Mouse (Mus musculus) ovary, postnatal 10 days (tissue): Measurements from ENCODE around the gene Shroom3.

Experiments
- DNase-seq: peaks from one replicate; pipeline ENCODE4 v3.0.0; 2022; ENCODE audit warnings: low spot score

Gene Shroom3

GRCm38 (mm10) chr5:92751488-92751887 is 68.3 kb downstream of the Shroom3 start:
- no peak for DNase-seq

GRCm38 (mm10) chr5:92755241-92755775 is 72.1 kb downstream of the Shroom3 start:
- no peak for DNase-seq

DNA sequence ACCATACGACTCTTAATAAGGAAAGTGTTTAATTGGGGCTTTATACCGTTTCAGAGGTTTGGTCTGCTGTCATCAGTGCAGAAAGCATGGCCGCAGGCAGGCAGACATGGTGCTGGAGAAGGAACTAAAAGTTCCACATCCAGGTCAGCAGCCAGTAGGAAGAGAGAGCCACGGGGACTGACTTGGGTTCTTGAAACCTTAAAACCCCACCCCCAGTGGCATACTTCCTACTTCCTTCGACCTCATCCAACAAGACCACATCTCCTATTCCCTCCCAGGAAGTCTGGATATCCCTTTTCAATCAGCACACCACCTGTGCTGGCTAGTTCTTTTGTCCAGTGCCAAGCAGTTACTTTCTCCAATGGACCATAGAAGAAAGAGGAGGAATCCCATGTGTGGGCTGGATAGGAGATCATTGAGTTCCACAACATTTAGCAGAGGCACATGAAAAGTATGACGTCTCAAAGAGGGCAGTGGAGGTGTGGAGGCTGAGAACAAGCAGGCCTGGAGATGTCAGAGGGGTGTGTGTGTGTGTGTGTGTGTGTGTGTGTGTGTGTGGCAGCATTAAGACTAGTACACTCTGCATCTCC is 76.0 kb downstream of the Shroom3 start:
- DNase-seq, result no peak

GRCm38 (mm10) chr5:92760542-92760941 is 77.3 kb downstream of the Shroom3 start:
- DNase-seq, result no peak

DNA sequence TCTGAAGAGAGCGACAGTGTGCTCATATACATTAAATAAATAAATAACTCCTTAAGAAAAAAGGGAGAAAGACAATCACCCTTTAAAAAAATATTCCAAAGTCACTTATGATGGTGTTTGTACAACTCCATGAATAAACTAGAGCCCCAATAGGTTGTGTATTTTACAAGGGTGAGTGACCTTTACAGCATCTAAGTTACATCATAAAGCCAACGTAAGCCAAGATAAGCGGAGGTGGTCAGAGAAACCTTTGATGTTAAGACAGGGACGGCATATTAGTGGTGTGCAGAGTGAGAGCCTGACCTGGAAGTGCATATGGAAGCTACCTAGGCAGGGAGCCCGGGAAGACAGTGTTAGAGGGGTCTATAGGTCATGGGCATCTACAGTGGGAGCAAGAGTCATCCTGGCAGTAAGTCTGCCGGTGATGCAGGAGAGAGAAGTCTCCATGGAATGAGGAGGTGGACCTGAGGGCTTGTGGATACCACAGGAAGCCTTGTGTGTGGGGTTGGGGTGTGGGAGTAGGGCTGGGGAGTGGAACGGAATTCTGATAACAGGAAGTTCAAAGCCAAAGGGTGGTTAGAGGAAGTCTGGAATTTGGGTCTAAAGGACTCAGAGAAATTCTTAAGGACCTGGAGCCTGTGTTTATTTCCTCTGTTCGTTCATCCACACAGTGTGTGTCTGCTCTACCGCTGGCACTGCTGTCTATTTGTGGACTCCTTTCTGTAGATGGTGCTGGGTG is 78.5 kb downstream of the Shroom3 start:
- no peak for DNase-seq

DNA sequence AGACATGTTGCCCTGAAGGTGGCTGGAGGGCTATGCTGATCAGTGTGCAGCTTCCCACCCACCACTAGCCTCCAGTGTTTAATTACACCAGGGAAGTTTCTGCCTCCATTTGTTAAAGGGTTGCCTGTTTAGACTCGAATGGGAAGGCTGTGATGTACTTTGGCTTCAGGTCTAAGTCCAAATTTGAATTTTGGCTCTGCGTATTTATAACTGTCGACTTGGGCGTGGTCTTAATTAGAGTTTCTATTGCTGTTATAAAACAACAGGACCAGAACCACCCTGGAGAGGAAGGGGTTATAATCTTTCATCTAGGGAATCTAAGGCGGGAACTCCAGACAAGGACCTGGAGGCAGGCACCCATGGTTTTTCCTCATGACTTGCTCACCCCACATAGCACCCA is 79.2 kb downstream of the Shroom3 start:
- no peak for DNase-seq

DNA sequence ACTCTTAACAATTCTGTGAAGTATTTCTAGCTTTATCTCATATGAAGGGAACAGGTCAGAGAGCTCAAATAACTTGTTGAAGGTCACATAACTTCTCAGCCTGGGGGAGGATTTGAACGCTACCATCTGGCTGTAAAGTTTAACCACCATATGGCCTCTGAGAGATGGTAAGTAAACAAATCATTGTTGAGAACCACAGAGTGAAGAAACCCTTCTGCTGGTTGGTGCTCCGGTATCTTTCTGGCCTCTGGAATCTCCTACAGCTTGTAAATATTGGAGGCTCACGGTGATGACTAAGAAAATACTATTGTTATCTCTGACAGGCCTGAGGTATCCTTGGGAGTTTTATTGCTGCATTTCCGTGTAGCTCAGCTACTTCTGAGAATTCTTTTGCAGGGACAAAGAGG is 80.3 kb downstream of the Shroom3 start:
- DNase-seq, result no peak

- DNase-seq, result no peak
Observed at GRCm38 (mm10) chr5:92766301-92766700, 83.1 kb downstream of the Shroom3 start.

DNA sequence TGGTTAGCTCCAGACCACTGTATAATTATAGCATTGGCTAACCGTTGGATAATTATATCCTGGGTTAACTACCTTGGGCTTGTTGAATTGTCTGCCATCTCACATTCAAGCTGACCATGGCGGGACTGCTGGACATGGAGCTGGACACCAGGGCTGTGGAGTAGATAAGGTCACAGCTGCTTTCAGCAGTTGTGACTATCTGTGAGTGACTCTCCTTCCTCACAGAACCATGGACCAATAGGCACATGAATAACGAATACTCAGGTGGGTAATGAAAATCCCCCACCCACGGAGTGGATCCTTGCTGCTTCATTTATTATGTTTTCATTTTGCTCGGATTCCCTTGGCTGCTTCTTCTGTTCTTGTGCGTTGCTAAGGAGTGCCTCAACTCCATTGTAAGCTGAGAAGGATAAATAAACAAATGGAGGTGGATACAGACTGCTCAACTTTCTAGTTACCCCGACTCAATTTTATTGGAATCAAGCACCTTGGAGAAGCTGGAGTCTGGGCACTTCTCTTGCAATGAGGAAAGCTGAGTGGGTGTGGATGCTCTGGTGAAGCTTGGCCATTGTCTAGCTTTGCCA is 84.1 kb downstream of the Shroom3 start:
- no peak for DNase-seq

- DNase-seq, result no peak
Observed at GRCm38 (mm10) chr5:92767857-92768291, 84.6 kb downstream of the Shroom3 start.

DNA sequence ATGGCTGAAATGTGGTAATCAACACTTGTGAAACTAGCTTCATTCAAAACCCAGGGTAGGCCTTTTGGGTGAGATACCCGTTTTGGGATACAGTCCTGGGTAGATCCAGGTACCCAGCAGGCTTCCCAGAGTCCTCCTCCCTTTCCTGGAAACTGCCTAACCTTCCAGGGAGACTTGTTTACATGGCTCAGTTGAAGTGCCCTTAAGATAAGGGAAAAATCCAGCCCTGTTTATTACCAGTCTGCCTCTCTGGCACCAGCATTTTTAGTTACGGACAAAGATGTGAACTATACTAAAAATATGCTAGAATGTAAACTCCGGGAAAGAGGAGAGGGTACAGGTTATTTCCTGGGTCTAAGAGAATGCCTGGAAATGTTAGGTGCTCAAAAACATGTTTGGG is 90.6 kb downstream of the Shroom3 start:
- no peak for DNase-seq

GRCm38 (mm10) chr5:92774419-92774818 is 91.2 kb downstream of the Shroom3 start:
- DNase-seq, result no peak

- DNase-seq, result no peak
Observed at GRCm38 (mm10) chr5:92774893-92775292, 91.7 kb downstream of the Shroom3 start.

- no peak for DNase-seq
Observed at GRCm38 (mm10) chr5:92778395-92778794, 95.2 kb downstream of the Shroom3 start.

GRCm38 (mm10) chr5:92781082-92781481 is 97.8 kb downstream of the Shroom3 start:
- DNase-seq, result no peak

DNA sequence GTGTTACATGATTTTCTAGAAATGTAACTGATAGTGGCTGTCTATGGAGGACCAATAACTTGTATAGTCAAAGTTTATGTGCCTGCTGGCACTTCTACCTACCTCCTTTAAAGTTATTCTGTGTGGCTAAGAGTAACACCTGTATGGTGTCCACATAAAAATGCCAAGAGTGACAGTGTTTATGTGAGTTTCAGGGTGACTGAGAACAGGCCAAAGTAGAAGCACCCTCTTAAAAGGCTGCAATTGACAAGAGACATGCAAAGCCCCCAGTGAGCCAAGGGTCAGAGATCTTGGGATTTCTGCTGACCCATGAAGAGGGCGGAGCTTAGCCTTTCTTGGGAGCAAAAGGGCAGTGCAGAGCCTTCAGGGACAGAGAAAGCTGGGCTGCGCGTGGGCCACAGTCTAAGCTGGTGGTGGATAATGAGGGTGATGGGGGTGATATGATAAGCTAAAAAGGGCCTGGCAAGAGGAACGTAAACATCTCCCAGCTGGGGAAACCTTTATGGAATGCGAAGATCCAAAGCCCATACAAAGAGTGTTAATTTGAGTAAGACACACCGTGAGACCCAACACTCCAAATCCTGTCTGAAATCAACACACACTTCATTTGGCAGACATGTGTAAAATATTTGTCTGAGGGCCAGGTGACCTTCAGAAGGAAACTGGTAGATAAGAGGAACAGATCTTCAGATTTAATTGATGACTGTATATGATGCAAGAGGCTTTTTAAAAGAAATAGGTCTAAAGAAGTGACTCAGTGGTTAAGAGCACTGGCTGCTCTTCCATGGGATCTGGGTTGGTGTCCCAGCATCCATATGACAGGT is 101.0 kb downstream of the Shroom3 start:
- DNase-seq, result no peak

DNA sequence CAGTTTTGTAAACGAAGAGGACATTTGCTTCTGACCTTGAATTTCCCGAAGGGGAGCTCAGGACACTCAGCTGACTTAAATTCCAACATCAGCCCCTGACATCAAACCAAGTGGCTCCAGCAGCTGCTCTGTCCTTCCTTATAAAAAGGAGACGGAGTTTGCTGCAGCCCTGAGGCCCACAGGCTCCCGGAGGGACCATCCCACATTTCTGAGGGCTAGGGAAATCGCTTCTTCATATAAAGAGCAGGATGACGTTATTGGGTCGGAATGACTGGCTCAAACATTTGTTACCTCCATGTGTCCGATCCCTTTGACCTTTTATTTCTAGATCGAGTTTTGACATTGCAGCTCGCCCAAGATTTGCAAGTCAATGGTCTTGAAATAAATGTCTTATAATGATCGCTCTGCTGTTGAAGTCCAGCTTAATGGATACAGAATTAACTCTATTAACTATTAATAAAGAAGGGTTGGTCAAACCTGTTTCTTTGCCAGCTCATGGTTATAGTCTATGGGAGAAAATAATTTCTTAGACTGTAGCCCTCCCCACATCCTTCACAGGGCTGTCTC is 102.7 kb downstream of the Shroom3 start:
- no peak for DNase-seq

DNA sequence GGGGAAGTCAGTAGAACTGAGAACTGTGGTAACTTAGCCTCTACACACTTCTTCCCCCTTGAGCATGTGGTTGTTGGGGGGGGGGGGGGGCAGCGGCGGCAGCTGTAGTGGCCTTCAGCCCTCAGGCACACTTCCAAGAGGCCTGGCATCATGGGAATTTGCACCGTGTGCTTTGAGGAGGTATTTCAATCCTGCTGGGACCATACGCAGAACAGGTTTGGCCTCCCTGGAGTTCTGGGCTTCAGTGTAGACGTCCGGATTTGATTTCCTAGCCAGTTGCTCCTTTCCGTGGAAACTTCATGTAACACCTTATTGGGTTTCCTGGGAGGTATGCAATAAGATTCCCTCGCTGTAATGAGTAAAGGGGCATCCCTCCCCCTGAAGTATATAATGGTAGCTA is 105.8 kb downstream of the Shroom3 start:
- no peak for DNase-seq

GRCm38 (mm10) chr5:92796089-92796990 is 113.1 kb downstream of the Shroom3 start:
- no peak for DNase-seq

- DNase-seq, result no peak
Observed at GRCm38 (mm10) chr5:92797981-92798380, 114.7 kb downstream of the Shroom3 start.

DNA sequence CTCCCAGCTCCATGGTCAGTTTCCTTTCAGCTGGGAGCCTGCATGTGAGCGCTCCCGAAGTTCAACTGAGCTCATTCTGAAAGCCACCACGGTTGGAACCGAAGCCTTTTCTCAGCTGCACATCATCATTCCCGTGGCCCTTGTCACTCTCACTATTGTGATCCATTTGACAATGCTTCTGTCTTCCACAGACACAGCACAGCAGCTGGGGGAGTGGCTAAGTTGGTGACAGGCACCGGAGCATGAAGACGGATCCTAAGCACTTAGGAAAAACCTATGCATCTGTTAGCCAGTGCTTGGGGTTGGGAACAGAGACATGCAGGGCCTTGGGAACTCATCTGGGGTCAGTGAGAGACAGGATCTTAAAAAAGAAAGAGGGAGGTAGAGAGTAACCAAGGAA is 121.1 kb downstream of the Shroom3 start:
- DNase-seq, result no peak
